Comparison of ENCODE assay signal across 20 mouse cellular contexts in genomic region chr1:163505035-163505434, GRCm38 (mm10).
"Had no signal": no experiment of that assay in that cellular context is flagged by ENCODE, and none has a peak within 500 bp of the region (broad histone marks: within the 10 kb centered on the region; RNA-seq: fewer than 3 reads in every experiment).

No protein-coding gene starts in this region.

- H3K36me3 ChIP-seq: midbrain, embryonic 12.5 days; midbrain, embryonic 15.5 days; neural tube, embryonic 12.5 days; neural tube, embryonic 15.5 days; stomach, embryonic 15.5 days had no signal

- H3K4me3 ChIP-seq: midbrain, embryonic 12.5 days; midbrain, embryonic 15.5 days; neural tube, embryonic 12.5 days; neural tube, embryonic 15.5 days; stomach, embryonic 15.5 days had no signal

- H3K9me3 ChIP-seq: midbrain, embryonic 12.5 days; midbrain, embryonic 15.5 days; neural tube, embryonic 12.5 days; neural tube, embryonic 15.5 days; stomach, embryonic 15.5 days had no signal

- H3K4me2 ChIP-seq: liver, embryonic 11.5 days; lung, embryonic 14.5 days; midbrain, embryonic 12.5 days; midbrain, embryonic 15.5 days; neural tube, embryonic 12.5 days; neural tube, embryonic 15.5 days; stomach, embryonic 15.5 days had no signal

- H3K27ac ChIP-seq: liver, embryonic 14.5 days; macrophage; midbrain, embryonic 12.5 days; midbrain, embryonic 15.5 days; neural tube, embryonic 12.5 days; neural tube, embryonic 15.5 days; stomach, embryonic 15.5 days had no signal

- H3K9ac ChIP-seq: liver, embryonic 14.5 days; liver, postnatal 0 days; lung, embryonic 14.5 days; midbrain, embryonic 12.5 days; midbrain, embryonic 15.5 days; neural tube, embryonic 12.5 days; neural tube, embryonic 15.5 days; stomach, embryonic 15.5 days had no signal

- ATAC-seq: intestine, embryonic 16.5 days; liver, postnatal 0 days; lung, postnatal 0 days; midbrain, embryonic 15.5 days had no signal

- H3K4me1 ChIP-seq: midbrain, embryonic 12.5 days; midbrain, embryonic 15.5 days; neural tube, embryonic 12.5 days; neural tube, embryonic 15.5 days; stomach, embryonic 15.5 days had no signal

- DNase-seq: kidney, adult 18-20 months; kidney, adult 9 months; kidney, postnatal 14 days; kidney, postnatal 4 days; liver, postnatal 0 days; lung, embryonic 14.5 days; retina, postnatal 1 day; right cerebral cortex, postnatal 25 days; spleen, adult 18-20 months; thymus, postnatal 25 days had no signal

- H3K27me3 ChIP-seq: midbrain, embryonic 12.5 days; midbrain, embryonic 15.5 days; neural tube, embryonic 12.5 days; neural tube, embryonic 15.5 days; stomach, embryonic 15.5 days had no signal
